Mouse (Mus musculus): ENCODE data around the gene Msi2.

The Msi2 gene

GRCm38 (mm10) chr11:88313512-88313911, 404.8 kb downstream of the Msi2 start:
- no peak for DNase-seq (ENCODE audit: low spot score)

- no peak for DNase-seq (ENCODE audit: low spot score)
Measured at GRCm38 (mm10) chr11:88311606-88312005, 406.7 kb downstream of the Msi2 start.

- DNase-seq (ENCODE audit: low spot score) = no peak
Measured at GRCm38 (mm10) chr11:88310773-88311172, 407.5 kb downstream of the Msi2 start.

GRCm38 (mm10) chr11:88309059-88309700, 409.1 kb downstream of the Msi2 start:
- no peak for DNase-seq (ENCODE audit: low spot score)

- peak; percentile 60 for DNase-seq (ENCODE audit: low spot score)
Measured at GRCm38 (mm10) chr11:88307616-88308543, 410.4 kb downstream of the Msi2 start.

GRCm38 (mm10) chr11:88305759-88306158, 412.6 kb downstream of the Msi2 start:
- no peak for DNase-seq (ENCODE audit: low spot score)

GRCm38 (mm10) chr11:88301619-88302018, 416.7 kb downstream of the Msi2 start:
- DNase-seq (ENCODE audit: low spot score) = peak; percentile 70

GRCm38 (mm10) chr11:88299345-88299744, 419.0 kb downstream of the Msi2 start:
- DNase-seq (ENCODE audit: low spot score) = no peak

GRCm38 (mm10) chr11:88297526-88297925, 420.8 kb downstream of the Msi2 start:
- no peak for DNase-seq (ENCODE audit: low spot score)

- no peak for DNase-seq (ENCODE audit: low spot score)
Measured at GRCm38 (mm10) chr11:88295298-88295697, 423.0 kb downstream of the Msi2 start.

GRCm38 (mm10) chr11:88294394-88294710, 424.0 kb downstream of the Msi2 start:
- DNase-seq (ENCODE audit: low spot score) = no peak

GRCm38 (mm10) chr11:88293631-88294393, 424.5 kb downstream of the Msi2 start, which contains the start of gene Ccdc182:
Ccdc182 (plus strand) TSS chr11:88294058.
- DNase-seq (ENCODE audit: low spot score) = no peak

- DNase-seq (ENCODE audit: low spot score) = no peak
Measured at GRCm38 (mm10) chr11:88291688-88292087, 426.6 kb downstream of the Msi2 start.

- no peak for DNase-seq (ENCODE audit: low spot score)
Measured at GRCm38 (mm10) chr11:88291245-88291644, 427.1 kb downstream of the Msi2 start.

Data from testis, postnatal 10 days (tissue).